Mouse (Mus musculus) urinary bladder, postnatal 36 days (tissue): ENCODE measurements around the gene Rps6ka2.
"Not testable (repeated sequence)": the region's sequence is repeated elsewhere in the genome, so short reads cannot be mapped to it uniquely, and the experiment has no call there.

Experiments used
- DNase-seq, 2 experiments: peaks; one replicate each; pipeline ENCODE4 v3.0.0; 2022; ENCODE audit warnings: low spot score in 2 of 2, mixed read lengths in 1 of 2

Rps6ka2 gene

GRCm38 (mm10) chr17:7170304-7171295 is 685 bp downstream of the Rps6ka2 start:
- no peak for DNase-seq

GRCm38 (mm10) chr17:7173331-7174028 is 3.6 kb downstream of the Rps6ka2 start:
- no peak for DNase-seq

GRCm38 (mm10) chr17:7175293-7175692 is 5.4 kb downstream of the Rps6ka2 start:
- no peak for DNase-seq

GRCm38 (mm10) chr17:7176394-7176793 is 6.5 kb downstream of the Rps6ka2 start:
- DNase-seq: no peak

DNA sequence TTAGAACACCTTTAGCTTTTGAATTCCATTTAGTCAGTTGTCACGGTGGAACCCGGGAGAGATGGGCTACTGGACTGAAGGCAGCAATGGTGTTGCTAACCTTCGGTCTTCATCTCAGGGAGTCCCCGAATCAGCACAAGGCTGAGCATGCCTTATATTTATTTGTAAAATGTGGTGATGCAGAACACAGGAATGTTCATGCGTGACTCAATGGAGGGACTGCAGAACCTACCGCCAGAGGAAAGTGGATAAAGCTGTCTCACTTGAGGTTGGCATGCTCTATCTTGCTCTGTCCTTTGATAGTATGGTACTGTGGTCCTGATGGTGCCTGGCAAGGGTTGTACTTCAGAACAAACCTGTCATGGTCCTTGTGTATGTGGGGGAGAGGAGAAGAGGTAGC is 8.3 kb downstream of the Rps6ka2 start:
- DNase-seq: no peak

GRCm38 (mm10) chr17:7182187-7182586 is 12.3 kb downstream of the Rps6ka2 start:
- DNase-seq: no peak

DNA sequence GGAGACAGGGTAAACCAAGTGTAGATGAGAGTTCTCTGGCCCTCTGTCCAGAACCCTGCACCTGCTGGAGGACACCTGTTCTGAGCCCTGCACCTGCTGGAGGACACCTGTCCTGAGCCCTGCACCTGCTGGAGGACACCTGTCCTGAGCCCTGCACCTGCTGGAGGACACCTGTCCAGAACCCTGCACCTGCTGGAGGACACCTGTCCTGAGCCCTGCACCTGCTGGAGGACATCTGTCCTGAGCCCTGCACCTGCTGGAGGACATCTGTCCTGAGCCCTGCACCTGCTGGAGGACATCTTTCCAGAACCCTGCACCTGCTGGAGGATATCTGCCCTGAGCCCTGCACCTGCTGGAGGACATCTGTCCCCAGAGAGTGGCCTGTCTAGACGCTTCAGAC is 17.1 kb downstream of the Rps6ka2 start:
- DNase-seq: not testable (repeated sequence)

GRCm38 (mm10) chr17:7189425-7189824 is 19.5 kb downstream of the Rps6ka2 start:
- DNase-seq: no peak

DNA sequence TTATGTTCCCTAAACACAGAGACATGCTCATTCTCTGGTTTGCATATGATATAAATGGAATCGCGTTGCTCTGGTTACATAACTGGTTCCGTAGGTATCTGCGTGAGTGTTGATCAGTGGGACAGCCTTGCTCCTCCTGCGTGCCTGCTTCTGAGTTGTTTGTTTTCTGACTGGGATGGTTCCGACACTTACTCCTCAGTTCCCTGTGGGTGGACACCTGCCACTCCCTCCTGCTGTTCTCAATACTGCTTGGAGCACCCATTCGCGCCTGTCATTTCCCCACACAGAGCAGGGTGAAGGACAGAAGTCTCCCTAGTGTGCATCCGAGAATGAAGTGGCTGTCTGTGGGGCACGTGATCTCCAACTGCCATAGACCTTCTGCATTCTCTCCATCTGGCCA is 20.1 kb downstream of the Rps6ka2 start:
- DNase-seq: no peak

DNA sequence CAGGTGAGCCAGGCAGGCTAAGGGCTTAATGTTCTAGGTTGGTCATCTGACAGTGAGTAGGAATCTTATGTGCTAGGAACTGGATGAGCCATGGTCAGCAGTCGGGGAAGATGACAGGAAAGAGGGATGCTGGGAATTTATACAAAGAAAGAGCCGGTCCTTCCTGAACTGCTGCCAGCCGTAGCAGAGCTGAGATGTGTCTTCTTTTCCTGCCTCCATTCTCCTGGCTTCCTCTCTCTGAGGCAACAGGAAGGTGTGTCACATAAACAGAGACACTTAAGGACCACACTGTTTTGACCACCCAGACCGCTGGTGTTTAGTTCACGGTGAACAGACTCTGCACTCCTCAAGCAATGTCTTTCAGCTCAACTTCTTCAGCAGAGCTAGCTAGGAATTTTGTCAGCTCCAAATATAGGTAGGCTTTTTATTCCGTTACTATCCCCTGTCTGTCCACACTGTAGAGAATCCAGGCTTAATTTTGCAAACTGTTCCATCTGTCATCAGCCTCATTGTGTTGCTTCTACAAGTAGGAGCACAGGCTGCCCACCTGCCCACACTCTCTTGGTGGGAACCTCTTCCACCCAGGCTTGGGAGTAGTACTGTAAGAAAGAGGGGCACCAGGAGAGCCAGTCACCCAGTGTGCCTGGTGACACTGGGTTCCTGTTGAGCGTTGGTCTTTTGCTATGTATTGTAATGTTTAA is 24.4 kb downstream of the Rps6ka2 start:
- no peak for DNase-seq

- DNase-seq: no peak
These were observed 27.4 kb downstream of the Rps6ka2 start for GRCm38 (mm10) chr17:7197121-7197925.

DNA sequence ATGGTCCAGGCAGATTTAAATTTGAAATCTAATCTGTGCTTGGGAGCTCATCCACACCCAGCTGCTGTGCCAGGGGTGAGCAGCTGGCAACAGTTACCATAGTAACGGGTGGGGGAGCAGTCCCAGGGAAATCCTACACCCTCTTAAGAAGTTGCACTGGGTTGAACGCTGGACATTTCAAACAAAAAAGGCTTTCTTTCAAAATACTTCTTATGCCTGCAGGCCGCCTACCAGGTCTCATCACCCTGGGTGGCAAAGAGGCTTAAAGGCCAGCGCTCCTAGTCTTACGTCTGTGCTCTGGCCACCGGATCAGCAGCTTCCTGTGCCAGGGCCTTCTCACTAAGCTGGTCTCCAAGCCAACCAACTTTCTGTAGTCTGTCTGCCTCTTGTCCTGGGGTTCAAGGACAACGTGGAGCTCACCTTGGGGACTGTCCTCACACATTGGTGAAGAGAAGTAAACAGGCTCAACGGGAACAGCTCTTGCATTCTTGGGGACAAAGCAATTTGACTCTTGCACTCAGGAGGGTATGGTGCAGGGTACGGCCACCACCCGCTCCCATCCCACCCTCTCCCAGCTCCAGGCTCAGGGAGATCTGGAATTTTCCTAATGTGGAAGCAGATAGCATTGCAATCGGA is 35.0 kb downstream of the Rps6ka2 start:
- DNase-seq: no peak

DNA sequence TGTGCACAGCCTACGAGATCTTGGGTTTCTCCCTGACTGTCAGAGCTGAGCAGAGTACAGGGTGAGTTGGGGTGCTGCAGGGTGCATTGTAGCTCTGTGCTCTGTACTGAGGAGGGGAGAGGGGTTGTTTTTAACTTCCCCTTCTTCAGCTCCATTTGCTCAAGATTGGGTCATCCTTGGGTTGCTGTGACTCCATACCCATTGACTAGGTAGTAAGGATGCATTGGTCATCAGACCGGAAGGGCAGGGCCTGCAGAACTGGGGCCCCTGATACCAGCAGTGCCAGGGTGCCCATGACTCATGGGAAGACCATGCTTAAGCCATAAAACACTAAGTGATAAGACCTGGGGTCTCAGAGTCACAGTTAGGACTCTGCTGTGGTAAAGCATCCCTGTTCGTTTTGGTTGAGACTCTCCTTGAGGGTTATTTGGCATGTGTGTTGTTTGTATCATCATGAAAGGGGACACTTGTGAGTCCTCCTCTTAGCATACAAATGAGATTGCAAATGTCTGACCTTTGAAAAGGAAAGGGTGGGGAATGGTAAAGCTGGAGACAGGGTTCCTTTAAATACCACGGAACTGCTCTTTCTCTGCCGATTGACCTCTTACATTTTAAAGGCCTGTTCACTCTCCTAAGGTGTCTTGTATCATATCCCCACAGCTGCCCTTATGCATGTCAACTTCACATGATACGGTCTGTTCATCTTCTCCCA is 36.7 kb downstream of the Rps6ka2 start:
- no peak for DNase-seq

DNA sequence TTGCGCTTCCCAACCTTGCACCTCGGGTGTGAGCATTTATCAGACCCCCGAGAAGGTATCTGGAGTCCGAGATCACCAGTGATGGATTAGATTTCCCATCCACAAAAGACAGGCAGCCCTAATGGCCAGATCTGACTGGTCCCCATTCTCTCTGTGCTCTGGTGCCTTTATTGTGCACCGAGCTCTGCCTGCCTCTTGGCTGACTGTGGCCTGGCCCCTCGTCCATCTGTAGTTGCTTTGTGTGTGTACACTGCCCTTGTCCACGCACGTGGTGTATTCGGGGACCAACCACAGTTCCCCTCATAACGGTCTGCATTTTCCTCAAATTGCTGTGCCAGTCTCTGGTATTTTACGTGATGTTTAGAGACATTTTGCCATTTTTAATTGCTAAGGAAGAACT is 40.7 kb downstream of the Rps6ka2 start:
- no peak for DNase-seq

DNA sequence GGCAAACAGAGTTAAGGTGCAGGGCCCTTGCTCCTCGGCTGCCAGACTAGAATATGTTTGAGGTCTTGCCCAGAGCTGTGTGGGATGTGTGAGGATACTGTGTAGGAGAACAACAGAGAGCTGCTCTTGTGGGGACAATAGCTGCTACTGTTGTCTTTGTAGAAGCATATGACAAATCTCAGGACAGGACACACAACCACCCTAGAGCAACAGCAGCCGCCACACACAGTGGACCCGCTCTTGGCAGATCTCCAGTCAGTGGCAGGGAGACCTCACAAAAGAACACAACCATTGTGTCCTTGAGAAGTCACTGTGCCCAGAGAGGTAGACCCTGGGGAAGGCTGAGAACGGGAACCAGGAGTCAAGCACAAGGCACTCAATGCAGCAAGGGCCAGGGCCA is 42.0 kb downstream of the Rps6ka2 start:
- DNase-seq: no peak

DNA sequence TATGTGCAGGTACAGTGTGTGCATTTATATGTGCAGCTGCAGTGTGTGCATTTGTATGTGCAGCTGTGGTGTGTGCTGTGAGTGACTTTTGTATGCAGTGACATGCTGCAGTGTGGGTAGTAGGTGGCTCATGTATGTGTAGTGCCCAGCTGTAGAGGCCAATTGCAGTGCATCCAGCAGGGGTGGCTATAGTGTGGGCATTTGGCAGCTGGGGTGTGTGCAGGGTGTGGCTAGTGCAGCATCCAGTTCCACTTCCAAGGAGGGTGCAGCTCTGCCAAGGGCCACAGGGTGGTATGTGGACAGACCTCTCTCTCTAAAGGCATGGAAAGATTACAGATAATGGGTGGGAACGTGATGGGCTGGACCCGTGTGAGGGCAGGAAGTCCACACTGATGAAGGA is 43.3 kb downstream of the Rps6ka2 start:
- DNase-seq: no peak

DNA sequence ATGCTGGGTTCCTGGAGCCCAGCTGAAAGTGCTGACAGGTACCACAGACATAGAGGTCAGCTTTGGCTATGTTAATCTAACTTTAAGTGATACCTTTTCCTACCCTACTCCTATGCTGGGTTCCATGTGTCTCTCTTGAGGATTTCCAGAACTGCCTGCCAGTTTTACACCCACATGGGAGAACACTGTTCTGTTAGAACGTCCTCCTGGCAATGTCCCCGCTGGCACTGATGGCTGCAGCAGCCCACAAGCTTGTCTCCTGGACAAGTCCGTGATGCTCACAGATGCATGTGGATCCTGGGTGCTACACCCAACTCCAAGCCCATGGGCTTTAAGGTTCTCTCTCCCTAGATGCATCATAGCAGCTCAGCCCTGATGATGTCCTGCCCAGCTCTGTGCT is 44.1 kb downstream of the Rps6ka2 start:
- DNase-seq: no peak

- DNase-seq: no peak
These were observed 47.9 kb downstream of the Rps6ka2 start for GRCm38 (mm10) chr17:7217791-7218329.

DNA sequence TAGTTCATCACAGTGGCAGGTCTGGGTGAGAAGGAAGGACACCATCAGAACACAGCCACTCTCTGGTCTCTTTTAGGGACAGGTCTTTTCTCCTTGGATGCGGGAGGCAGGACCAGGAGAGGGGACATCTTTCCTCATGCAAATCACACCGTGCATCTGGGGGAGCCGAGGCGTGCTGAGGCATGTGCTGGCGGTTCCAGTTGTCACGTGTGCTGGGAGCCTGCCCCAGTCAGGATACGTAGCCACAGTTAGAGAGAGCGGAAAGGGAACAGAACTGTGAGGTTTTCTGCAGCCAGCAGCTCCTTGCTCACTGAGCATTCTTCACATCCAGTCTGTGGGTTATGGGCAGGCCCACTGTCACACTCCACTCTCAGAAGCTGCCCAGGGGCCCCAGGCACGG is 48.5 kb downstream of the Rps6ka2 start:
- no peak for DNase-seq
